Mouse (Mus musculus): ENCODE data around the gene Prickle3. TPM values are rescaled to one million over a fixed set of nuclear protein-coding genes. Genes with fewer than 3 reads are reported as not detected.

The Prickle3 gene
- polyA plus RNA-seq, 1 experiment from 2014 or later, result 9.7 TPM

GRCm38 (mm10) chrX:7638401-7639091 lies 18.5 kb upstream of the Prickle3 start, which contains the start of gene Syp:
Syp (plus strand) TSS chrX:7638471.
- no peaks in the 10 kb centered on the region for H3K4me1 ChIP-seq (replicated peaks; ENCODE audit: insufficient read depth, low read length)
- H3K4me3 ChIP-seq (replicated peaks; ENCODE audit: low read depth, low read length), result peak within 1 kb of the TSS; percentile 20
- peak; percentile 70 for DNase-seq (ENCODE audit: low spot score)
- H3K9ac ChIP-seq (ENCODE audit: low read depth, low read length), result no peak within 1 kb of the TSS
- no peak within 1 kb of the TSS for H3K27ac ChIP-seq
- 30% methylated on average over 42 of the region's 42 CpGs for WGBS
- no peaks in the 10 kb centered on the region for H3K9me3 ChIP-seq (replicated peaks; ENCODE audit: low read length)
- H3K4me2 ChIP-seq (ENCODE audit: low read length), result peak within 1 kb of the TSS; percentile 47
- TF ChIP-seq CTCF (IDR thresholded peaks at IDR 0.05; ENCODE audit: low read depth), result no peak
- no peaks in the 10 kb centered on the region for H3K36me3 ChIP-seq (ENCODE audit: insufficient read depth, low read length)
- H3K27me3 ChIP-seq (ENCODE audit: insufficient read depth, low read length), result no peaks in the 10 kb centered on the region
- ATAC-seq (replicated peaks; ENCODE audit: low FRiP score, low read depth), result peak; percentile 74

- H3K36me3 ChIP-seq (ENCODE audit: insufficient read depth, low read length), result no peaks in the 10 kb centered on the region
- H3K27ac ChIP-seq, result no peak overlapping the region
- no peaks in the 10 kb centered on the region for H3K27me3 ChIP-seq (ENCODE audit: insufficient read depth, low read length)
- no peak overlapping the region for H3K4me2 ChIP-seq (ENCODE audit: low read length)
- TF ChIP-seq CTCF (IDR thresholded peaks at IDR 0.05; ENCODE audit: low read depth), result no peak
- WGBS, result 26% methylated on average over 13 of the region's 13 CpGs
- DNase-seq (ENCODE audit: low spot score) (no peak), ATAC-seq (replicated peaks; ENCODE audit: low FRiP score, low read depth) (peak; percentile 17; the same call in 1 of the 2 replicates)
- H3K9me3 ChIP-seq (replicated peaks; ENCODE audit: low read length), result no peaks in the 10 kb centered on the region
- H3K9ac ChIP-seq (ENCODE audit: low read depth, low read length), result no peak overlapping the region
- no peaks in the 10 kb centered on the region for H3K4me1 ChIP-seq (replicated peaks; ENCODE audit: insufficient read depth, low read length)
- H3K4me3 ChIP-seq (replicated peaks; ENCODE audit: low read depth, low read length), result no peak overlapping the region
Measured at GRCm38 (mm10) chrX:7639536-7640325, 17.3 kb upstream of the Prickle3 start.

- ATAC-seq (replicated peaks; ENCODE audit: low FRiP score, low read depth), result no peak
- no peaks in the 10 kb centered on the region for H3K27me3 ChIP-seq (ENCODE audit: insufficient read depth, low read length)
- H3K4me3 ChIP-seq (replicated peaks; ENCODE audit: low read depth, low read length), result no peak overlapping the region
- H3K9ac ChIP-seq (ENCODE audit: low read depth, low read length), result no peak overlapping the region
- 52% methylated on average over 12 of the region's 12 CpGs for WGBS
- DNase-seq (ENCODE audit: low spot score), result no peak
- TF ChIP-seq CTCF (IDR thresholded peaks at IDR 0.05; ENCODE audit: low read depth), result no peak
- no peak overlapping the region for H3K27ac ChIP-seq
- H3K36me3 ChIP-seq (ENCODE audit: insufficient read depth, low read length), result no peaks in the 10 kb centered on the region
- no peak overlapping the region for H3K4me2 ChIP-seq (ENCODE audit: low read length)
- no peaks in the 10 kb centered on the region for H3K4me1 ChIP-seq (replicated peaks; ENCODE audit: insufficient read depth, low read length)
- H3K9me3 ChIP-seq (replicated peaks; ENCODE audit: low read length), result no peaks in the 10 kb centered on the region
Measured at GRCm38 (mm10) chrX:7640785-7641184, 16.3 kb upstream of the Prickle3 start.

- 15% methylated on average over 5 of the region's 5 CpGs for WGBS
- TF ChIP-seq CTCF (IDR thresholded peaks at IDR 0.05; ENCODE audit: low read depth), result peak; percentile 75
Measured at GRCm38 (mm10) chrX:7645349-7645748, 11.7 kb upstream of the Prickle3 start.

GRCm38 (mm10) chrX:7648671-7649304 lies 8.3 kb upstream of the Prickle3 start:
- Histone ChIP-seq H3K36me3 (ENCODE audit: insufficient read depth, low read length) (no peaks in the 10 kb centered on the region), H3K9me3 (replicated peaks; ENCODE audit: low read length) (no peaks in the 10 kb centered on the region), H3K4me2 (ENCODE audit: low read length) (peak overlapping the region; percentile 63), H3K27ac (peak overlapping the region; percentile 74), H3K4me1 (replicated peaks; ENCODE audit: insufficient read depth, low read length) (no peaks in the 10 kb centered on the region), H3K9ac (ENCODE audit: low read depth, low read length) (peak overlapping the region; percentile 68), H3K27me3 (ENCODE audit: insufficient read depth, low read length) (no peaks in the 10 kb centered on the region), H3K4me3 (replicated peaks; ENCODE audit: low read depth, low read length) (peak overlapping the region; percentile 44)
- TF ChIP-seq CTCF (IDR thresholded peaks at IDR 0.05; ENCODE audit: low read depth), result peak; percentile 45; the same call in 1 of the 2 replicates
- ATAC-seq (replicated peaks; ENCODE audit: low FRiP score, low read depth) (peak; percentile 97), DNase-seq (ENCODE audit: low spot score) (peak; percentile 98)
- 24% methylated on average over 25 of the region's 25 CpGs for WGBS

More at GRCm38 (mm10) chrX:7645349-7645748, 11.7 kb upstream of the Prickle3 start:
- Histone ChIP-seq H3K9ac (ENCODE audit: low read depth, low read length) (no peak overlapping the region), H3K4me1 (replicated peaks; ENCODE audit: insufficient read depth, low read length) (no peaks in the 10 kb centered on the region), H3K9me3 (replicated peaks; ENCODE audit: low read length) (no peaks in the 10 kb centered on the region), H3K27me3 (ENCODE audit: insufficient read depth, low read length) (no peaks in the 10 kb centered on the region), H3K27ac (no peak overlapping the region), H3K36me3 (ENCODE audit: insufficient read depth, low read length) (no peaks in the 10 kb centered on the region), H3K4me3 (replicated peaks; ENCODE audit: low read depth, low read length) (no peak overlapping the region), H3K4me2 (ENCODE audit: low read length) (no peak overlapping the region)
- no peak for ATAC-seq (replicated peaks; ENCODE audit: low FRiP score, low read depth)
- DNase-seq (ENCODE audit: low spot score), result peak; percentile 77
